Mouse (Mus musculus): ENCODE data around the gene S100a3. TPM values are rescaled to one million over a fixed set of nuclear protein-coding genes. Genes with fewer than 3 reads are reported as not detected.
A peak's percentile ranks its signal among the peaks of the same experiment; 100 is the strongest.

The S100a3 gene
- total and polyA plus RNA-seq, 2 experiments from 2014 or later: 0.81 to 3.5 TPM

- no peaks in the 10 kb centered on the region for H3K27me3 ChIP-seq (ENCODE audit: insufficient read depth, low read length)
- H3K4me1 ChIP-seq (ENCODE audit: insufficient read depth, low read length): no peaks in the 10 kb centered on the region
- no peak overlapping the region for H3K27ac ChIP-seq (ENCODE audit: low read depth, low read length)
- no peak overlapping the region for H3K4me2 ChIP-seq (ENCODE audit: low read depth, low read length, poor library complexity, severe bottlenecking)
- 86% methylated on average over 7 of the region's 7 CpGs for WGBS
- no peak overlapping the region for H3K9ac ChIP-seq (replicated peaks; ENCODE audit: low read length, poor library complexity, severe bottlenecking)
- DNase-seq (ENCODE audit: low spot score) (no peak), ATAC-seq (ENCODE audit: low FRiP score) (no peak)
- H3K36me3 ChIP-seq (ENCODE audit: insufficient read depth, low read length): no peaks in the 10 kb centered on the region
- no peaks in the 10 kb centered on the region for H3K9me3 ChIP-seq (ENCODE audit: low read length)
- H3K4me3 ChIP-seq (ENCODE audit: low read depth, low read length): no peak overlapping the region
- TF ChIP-seq CTCF (IDR thresholded peaks at IDR 0.05): no peak
Measured at GRCm38 (mm10) chr3:90527291-90527873, 33.0 kb upstream of the S100a3 start.

- Histone ChIP-seq H3K9ac (replicated peaks; ENCODE audit: low read length, poor library complexity, severe bottlenecking) (no peak overlapping the region), H3K4me2 (ENCODE audit: low read depth, low read length, poor library complexity, severe bottlenecking) (no peak overlapping the region), H3K4me3 (ENCODE audit: low read depth, low read length) (no peak overlapping the region), H3K27ac (ENCODE audit: low read depth, low read length) (no peak overlapping the region), H3K4me1 (ENCODE audit: insufficient read depth, low read length) (no peaks in the 10 kb centered on the region), H3K36me3 (ENCODE audit: insufficient read depth, low read length) (no peaks in the 10 kb centered on the region), H3K27me3 (ENCODE audit: insufficient read depth, low read length) (no peaks in the 10 kb centered on the region), H3K9me3 (ENCODE audit: low read length) (no peaks in the 10 kb centered on the region)
- ATAC-seq (ENCODE audit: low FRiP score) (no peak), DNase-seq (ENCODE audit: low spot score) (no peak)
- TF ChIP-seq CTCF (IDR thresholded peaks at IDR 0.05): no peak
- 77% methylated on average over 5 of the region's 5 CpGs for WGBS
Measured at GRCm38 (mm10) chr3:90531713-90532112, 28.7 kb upstream of the S100a3 start.

- H3K9ac ChIP-seq (replicated peaks; ENCODE audit: low read length, poor library complexity, severe bottlenecking): no peak overlapping the region
- no peaks in the 10 kb centered on the region for H3K27me3 ChIP-seq (ENCODE audit: insufficient read depth, low read length)
- DNase-seq (ENCODE audit: low spot score) (no peak), ATAC-seq (ENCODE audit: low FRiP score) (no peak)
- H3K9me3 ChIP-seq (ENCODE audit: low read length): no peaks in the 10 kb centered on the region
- H3K27ac ChIP-seq (ENCODE audit: low read depth, low read length): no peak overlapping the region
- no peak for TF ChIP-seq CTCF (IDR thresholded peaks at IDR 0.05)
- no peak overlapping the region for H3K4me2 ChIP-seq (ENCODE audit: low read depth, low read length, poor library complexity, severe bottlenecking)
- no peak overlapping the region for H3K4me3 ChIP-seq (ENCODE audit: low read depth, low read length)
- H3K36me3 ChIP-seq (ENCODE audit: insufficient read depth, low read length): no peaks in the 10 kb centered on the region
- 86% methylated on average over 1 of the region's 1 CpGs for WGBS
- no peaks in the 10 kb centered on the region for H3K4me1 ChIP-seq (ENCODE audit: insufficient read depth, low read length)
Measured at GRCm38 (mm10) chr3:90535446-90535845, 24.9 kb upstream of the S100a3 start.

GRCm38 (mm10) chr3:90537141-90537904 lies 23.1 kb upstream of the S100a3 start, which contains the start of gene S100a16:
TSS of gene S100a16 (plus strand) at chr3:90537254.
- Histone ChIP-seq H3K36me3 (ENCODE audit: insufficient read depth, low read length) (no peaks in the 10 kb centered on the region), H3K9ac (replicated peaks; ENCODE audit: low read length, poor library complexity, severe bottlenecking) (no peak within 1 kb of the TSS), H3K4me1 (ENCODE audit: insufficient read depth, low read length) (no peaks in the 10 kb centered on the region), H3K27ac (ENCODE audit: low read depth, low read length) (no peak within 1 kb of the TSS), H3K27me3 (ENCODE audit: insufficient read depth, low read length) (no peaks in the 10 kb centered on the region), H3K9me3 (ENCODE audit: low read length) (no peaks in the 10 kb centered on the region), H3K4me3 (ENCODE audit: low read depth, low read length) (no peak within 1 kb of the TSS), H3K4me2 (ENCODE audit: low read depth, low read length, poor library complexity, severe bottlenecking) (0 out of 2 replicates have a peak within 1 kb of the TSS, but pooled peaks have one; percentile 18)
- TF ChIP-seq CTCF (IDR thresholded peaks at IDR 0.05): no peak
- peak; percentile 42 for DNase-seq (ENCODE audit: low spot score)
- ATAC-seq (ENCODE audit: low FRiP score): no peak
- WGBS: 46% methylated on average over 10 of the region's 10 CpGs

GRCm38 (mm10) chr3:90537905-90538296 lies 22.5 kb upstream of the S100a3 start:
- DNase-seq (ENCODE audit: low spot score): no peak
- no peak for ATAC-seq (ENCODE audit: low FRiP score)

GRCm38 (mm10) chr3:90540904-90541303 lies 19.5 kb upstream of the S100a3 start:
- no peak overlapping the region for H3K4me2 ChIP-seq (ENCODE audit: low read depth, low read length, poor library complexity, severe bottlenecking)
- ATAC-seq (ENCODE audit: low FRiP score): peak; percentile 67
- H3K27ac ChIP-seq (ENCODE audit: low read depth, low read length): peak overlapping the region; percentile 43; the same call in 1 of the 2 replicates
- peak; percentile 21 for DNase-seq (ENCODE audit: low spot score)
- no peaks in the 10 kb centered on the region for H3K36me3 ChIP-seq (ENCODE audit: insufficient read depth, low read length)
- WGBS: 31% methylated on average over 4 of the region's 4 CpGs
- H3K4me3 ChIP-seq (ENCODE audit: low read depth, low read length): no peak overlapping the region
- no peaks in the 10 kb centered on the region for H3K4me1 ChIP-seq (ENCODE audit: insufficient read depth, low read length)
- H3K9me3 ChIP-seq (ENCODE audit: low read length): no peaks in the 10 kb centered on the region
- no peak overlapping the region for H3K9ac ChIP-seq (replicated peaks; ENCODE audit: low read length, poor library complexity, severe bottlenecking)
- no peak for TF ChIP-seq CTCF (IDR thresholded peaks at IDR 0.05)
- no peaks in the 10 kb centered on the region for H3K27me3 ChIP-seq (ENCODE audit: insufficient read depth, low read length)

More at GRCm38 (mm10) chr3:90537905-90538296, 22.5 kb upstream of the S100a3 start:
- no peak overlapping the region for H3K27ac ChIP-seq (ENCODE audit: low read depth, low read length)
- no peak for TF ChIP-seq CTCF (IDR thresholded peaks at IDR 0.05)
- no peaks in the 10 kb centered on the region for H3K9me3 ChIP-seq (ENCODE audit: low read length)
- no peak overlapping the region for H3K4me2 ChIP-seq (ENCODE audit: low read depth, low read length, poor library complexity, severe bottlenecking)
- no peaks in the 10 kb centered on the region for H3K27me3 ChIP-seq (ENCODE audit: insufficient read depth, low read length)
- H3K4me3 ChIP-seq (ENCODE audit: low read depth, low read length): no peak overlapping the region
- 76% methylated on average over 5 of the region's 5 CpGs for WGBS
- H3K9ac ChIP-seq (replicated peaks; ENCODE audit: low read length, poor library complexity, severe bottlenecking): no peak overlapping the region
- H3K36me3 ChIP-seq (ENCODE audit: insufficient read depth, low read length): no peaks in the 10 kb centered on the region
- no peaks in the 10 kb centered on the region for H3K4me1 ChIP-seq (ENCODE audit: insufficient read depth, low read length)

Data from midbrain, postnatal 0 days (tissue).